Mouse (Mus musculus): ENCODE results near the gene Arpin. TPM values are rescaled to one million over a fixed set of nuclear protein-coding genes. Genes with fewer than 3 reads are reported as not detected.

Gene Arpin
- total and polyA plus RNA-seq, 3 experiments, result not detected

- no peaks in the 10 kb centered on the region for H3K9me3 ChIP-seq (replicated peaks; ENCODE audit: insufficient read depth, low read length)
- H3K4me1 ChIP-seq (ENCODE audit: control insufficient read depth in 1 of 2, insufficient read depth in 2 of 2, low read length in 2 of 2), result no peaks in the 10 kb centered on the region
- peaks cover 3 to 16% of the 10 kb centered on the region in 2 experiments; a peak in 2 of 4 replicates for H3K27me3 ChIP-seq (ENCODE audit: control insufficient read depth in 1 of 2, insufficient read depth in 2 of 2, low read length in 2 of 2)
- no peak overlapping the region for H3K4me3 ChIP-seq (ENCODE audit: control insufficient read depth in 1 of 2, insufficient read depth in 1 of 2, low read depth in 2 of 2, low read length in 2 of 2)
- no peak for DNase-seq (ENCODE audit: low read depth, low spot score)
- no peaks in the 10 kb centered on the region for H3K79me2 ChIP-seq (ENCODE audit: control insufficient read depth, insufficient read depth, low read length, poor library complexity)
- TF ChIP-seq RAD21 (IDR thresholded peaks at IDR 0.05; ENCODE audit: low read depth, low read length), result no peak
- TF ChIP-seq MYC (IDR thresholded peaks at IDR 0.05; ENCODE audit: low read depth, low read length), result no peak
- no peak overlapping the region for H3K9ac ChIP-seq (ENCODE audit: control insufficient read depth, low read depth, low read length, poor library complexity, severe bottlenecking)
- no peaks in the 10 kb centered on the region for H3K36me3 ChIP-seq (ENCODE audit: control insufficient read depth in 1 of 2, insufficient read depth in 2 of 2, low read length in 2 of 2)
- H3K27ac ChIP-seq (ENCODE audit: control insufficient read depth, low read depth, low read length), result no peak overlapping the region
Measured at GRCm38 (mm10) chr7:79950236-79950635, 15.1 kb upstream of the Arpin start.

DNA sequence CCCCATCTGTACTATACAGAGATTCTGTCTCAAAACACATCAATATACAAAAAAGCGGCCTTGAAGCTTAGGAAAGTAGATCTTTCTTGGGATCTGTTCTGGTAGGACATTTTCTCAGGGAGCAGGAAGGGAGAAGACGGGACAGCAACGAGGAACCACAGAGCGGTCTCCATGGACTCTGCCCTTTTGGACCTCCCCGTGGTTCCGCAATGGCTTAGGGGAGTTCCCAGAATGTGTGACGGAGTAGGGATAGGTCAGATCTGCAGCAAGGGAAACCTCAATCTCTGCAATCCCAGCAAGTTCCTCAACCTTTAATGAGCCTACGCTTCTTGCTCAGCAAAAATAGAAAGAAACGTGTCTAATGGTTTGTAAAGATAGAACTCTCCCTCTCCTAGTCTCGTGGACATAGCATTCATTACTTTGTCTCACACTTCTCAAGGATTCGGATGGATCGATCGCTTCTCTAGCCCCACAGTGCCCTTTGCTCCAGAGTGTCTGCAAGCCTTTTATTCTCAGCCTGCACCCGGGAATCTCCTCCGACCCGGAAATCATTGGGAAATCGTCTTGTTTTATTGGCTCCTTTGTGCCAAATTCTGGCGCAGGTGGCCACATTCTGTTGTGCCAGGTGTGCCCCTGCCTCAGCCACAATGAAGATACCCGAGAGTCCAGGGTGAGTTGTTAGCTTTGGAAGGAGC is 499 bp upstream of the Arpin start:
- H3K27ac ChIP-seq (ENCODE audit: control insufficient read depth, low read depth, low read length), result no peak overlapping the region
- DNase-seq (ENCODE audit: low read depth, low spot score), result no peak
- H3K27me3 ChIP-seq (ENCODE audit: control insufficient read depth in 1 of 2, insufficient read depth in 2 of 2, low read length in 2 of 2), result peaks cover 5% of the 10 kb centered on the region in 2 experiments
- H3K4me3 ChIP-seq (ENCODE audit: control insufficient read depth in 1 of 2, insufficient read depth in 1 of 2, low read depth in 2 of 2, low read length in 2 of 2), result no peak overlapping the region
- H3K4me1 ChIP-seq (ENCODE audit: control insufficient read depth in 1 of 2, insufficient read depth in 2 of 2, low read length in 2 of 2), result no peaks in the 10 kb centered on the region
- no peaks in the 10 kb centered on the region for H3K9me3 ChIP-seq (replicated peaks; ENCODE audit: insufficient read depth, low read length)
- H3K79me2 ChIP-seq (ENCODE audit: control insufficient read depth, insufficient read depth, low read length, poor library complexity), result no peaks in the 10 kb centered on the region
- TF ChIP-seq GABPA (IDR thresholded peaks at IDR 0.05; ENCODE audit: low read depth, low read length) (no peak), POLR2AphosphoS2 (IDR thresholded peaks at IDR 0.05; ENCODE audit: low read length) (no peak), ZMIZ1 (IDR thresholded peaks at IDR 0.05; ENCODE audit: low read depth, low read length) (no peak), SMC3 (IDR thresholded peaks at IDR 0.05; ENCODE audit: low read depth, low read length) (no peak), ELF1 (IDR thresholded peaks at IDR 0.05; ENCODE audit: low read depth, low read length) (no peak), RAD21 (IDR thresholded peaks at IDR 0.05; ENCODE audit: low read depth, low read length) (no peak), MEF2A (IDR thresholded peaks at IDR 0.05; ENCODE audit: extremely low read depth, insufficient replicate concordance, low read depth, low read length, poor library complexity, severe bottlenecking) (no peak), MXI1 (IDR thresholded peaks at IDR 0.05; ENCODE audit: low read depth, low read length) (no peak), ZC3H11A (IDR thresholded peaks at IDR 0.05; ENCODE audit: low read depth, low read length) (no peak), UBTF (IDR thresholded peaks at IDR 0.05; ENCODE audit: borderline replicate concordance, insufficient read depth, low read depth, low read length) (no peak), TCF12 (IDR thresholded peaks at IDR 0.05; ENCODE audit: low read depth, low read length) (no peak), TAL1 (IDR thresholded peaks at IDR 0.05; ENCODE audit: low read length) (no peak), NRF1 (IDR thresholded peaks at IDR 0.05; ENCODE audit: insufficient read depth, low read depth, low read length, poor library complexity, severe bottlenecking) (no peak), MAFK (IDR thresholded peaks at IDR 0.05; ENCODE audit: borderline replicate concordance, low read depth, low read length) (no peak), EP300 (IDR thresholded peaks at IDR 0.05; ENCODE audit: low read depth in 1 of 2, low read length in 2 of 2) (no peak), RCOR1 (IDR thresholded peaks at IDR 0.05; ENCODE audit: low read depth, low read length) (no peak), ZKSCAN1 (IDR thresholded peaks at IDR 0.05; ENCODE audit: low read depth, low read length) (no peak), HCFC1 (IDR thresholded peaks at IDR 0.05; ENCODE audit: low read depth, low read length) (no peak), POLR2A (IDR thresholded peaks at IDR 0.05; ENCODE audit: control insufficient read depth in 1 of 2, insufficient read depth in 1 of 2, low read depth in 1 of 2, low read length in 2 of 2, poor library complexity in 1 of 2) (no peak)
- H3K9ac ChIP-seq (ENCODE audit: control insufficient read depth, low read depth, low read length, poor library complexity, severe bottlenecking), result no peak overlapping the region
- H3K36me3 ChIP-seq (ENCODE audit: control insufficient read depth in 1 of 2, insufficient read depth in 2 of 2, low read length in 2 of 2), result no peaks in the 10 kb centered on the region

Measured in MEL (cell line).